Mouse (Mus musculus) G1E (cell line): ENCODE data around the gene Gpx4. TPM values are rescaled to one million over a fixed set of nuclear protein-coding genes. Genes with fewer than 3 reads are reported as not detected.

Source experiments
- ATAC-seq: 2 replicates; pipeline ENCODE4 v1.8.0; 2016; ENCODE audit warnings: mild to moderate bottlenecking; ENCODE audit not compliant: insufficient number of reproducible peaks, poor library complexity, low FRiP score, severe bottlenecking; ENCODE audit errors: extremely low read depth
- DNase-seq: peaks from one replicate; pipeline ENCODE4 v3.0.0; 2012; ENCODE audit warnings: low spot score
- H3K27me3 ChIP-seq: 2 replicates; pipeline ENCODE4 v1.6.1; 2012; ENCODE audit warnings: mild to moderate bottlenecking, low read length, inconsistent platforms; ENCODE audit not compliant: insufficient read depth
- H3K36me3 ChIP-seq: replicated peaks from 2 replicates; pipeline ENCODE3; 2012; ENCODE audit warnings: mild to moderate bottlenecking, inconsistent platforms
- H3K4me1 ChIP-seq: 2 replicates; pipeline ENCODE4 v1.6.1; 2012; ENCODE audit warnings: low read depth, low read length, inconsistent platforms, mixed read lengths; ENCODE audit not compliant: insufficient read depth
- H3K4me3 ChIP-seq: 2 replicates; pipeline ENCODE4 v1.5.1; 2012; ENCODE audit warnings: low read depth, mild to moderate bottlenecking, inconsistent platforms, low read length, moderate library complexity, mixed read lengths
- H3K9me3 ChIP-seq: replicated peaks from 2 replicates; pipeline ENCODE4 v1.6.1; 2012; ENCODE audit warnings: inconsistent platforms
- CTCF ChIP-seq: IDR thresholded peaks from 2 replicates; pipeline ENCODE4 v1.5.1; 2012; ENCODE audit warnings: low read depth, low read length, inconsistent platforms, mixed read lengths
- GATA1 ChIP-seq: IDR thresholded peaks from 2 replicates; pipeline ENCODE4 v1.6.1; 2012; ENCODE audit warnings: borderline replicate concordance, low read length, inconsistent platforms, mixed read lengths
- GATA2 ChIP-seq: IDR thresholded peaks from 2 replicates; pipeline ENCODE4 v1.6.1; 2012; ENCODE audit warnings: low read depth, low read length, inconsistent platforms, borderline replicate concordance
- POLR2AphosphoS5 ChIP-seq: IDR thresholded peaks from 2 replicates; pipeline ENCODE4 v1.6.1; 2012; ENCODE audit warnings: low read depth, low read length, inconsistent platforms; ENCODE audit not compliant: insufficient replicate concordance
- TAL1 ChIP-seq: conservative IDR thresholded peaks from 2 replicates; pipeline ENCODE4 v1.6.1; 2012; ENCODE audit warnings: low read depth, low read length, inconsistent platforms, mixed read lengths
- polyA plus RNA-seq: library from polyadenylated mRNA; stranded (reverse); fragments of >175 nt; gene quantifications from 2 replicates; pipeline ENCODE4 v1.2.3, GENCODE M21; 2012
- total RNA-seq, 2 experiments: library from RNA; stranded (forward) in 1 of 2; stranded (reverse) in 1 of 2; fragments of 200-1000 nt in 1 of 2; fragments of >200 nt in 1 of 2; fragmentation: Nextera tagmentation in 1 of 2; gene quantifications; 2 replicates each; pipeline ENCODE4 v1.2.3; 2014 to 2017

Gpx4 gene
- total and polyA plus RNA-seq, 3 experiments, result 290 to 1,138 (median 808) TPM

DNA sequence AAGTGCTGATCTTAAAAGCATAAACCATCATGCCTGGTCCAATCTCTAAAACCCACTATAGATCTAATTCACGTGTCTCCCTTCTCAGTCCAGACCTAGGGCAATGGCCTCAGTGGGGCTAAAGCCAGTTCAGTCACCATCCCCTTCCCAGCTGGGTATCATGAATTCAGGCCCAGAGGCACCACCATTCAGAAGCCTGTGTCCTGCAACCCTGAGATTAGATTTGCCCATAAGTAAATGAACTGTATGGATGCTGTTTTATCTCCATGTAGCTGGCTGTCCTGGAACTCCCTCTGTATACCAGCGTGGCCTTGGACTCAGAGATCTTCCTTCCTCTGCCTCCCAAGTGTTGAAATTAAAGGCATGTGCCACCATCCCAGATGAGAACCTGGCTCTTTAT lies 56.1 kb downstream of the Gpx4 start:
- Histone ChIP-seq H3K9me3 (no peaks in the 10 kb centered on the region), H3K27me3 (no peaks in the 10 kb centered on the region), H3K4me1 (peaks cover 76% of the 10 kb centered on the region), H3K36me3 (peaks cover 30% of the 10 kb centered on the region), H3K4me3 (no peak overlapping the region)
- DNase-seq (no peak), ATAC-seq (no peak)
- no peak for TF ChIP-seq CTCF
- no peak for TF ChIP-seq TAL1
- TF ChIP-seq GATA2, result no peak
- TF ChIP-seq GATA1, result no peak
- no peak for TF ChIP-seq POLR2AphosphoS5

- H3K4me3 ChIP-seq, result no peak overlapping the region
- ATAC-seq (no peak), DNase-seq (no peak)
- no peaks in the 10 kb centered on the region for H3K27me3 ChIP-seq
- H3K36me3 ChIP-seq, result peaks cover 18% of the 10 kb centered on the region
- no peaks in the 10 kb centered on the region for H3K9me3 ChIP-seq
- no peak for TF ChIP-seq GATA2
- no peak for TF ChIP-seq POLR2AphosphoS5
- no peak for TF ChIP-seq CTCF
- no peak for TF ChIP-seq TAL1
- TF ChIP-seq GATA1, result no peak
- peaks cover 65% of the 10 kb centered on the region for H3K4me1 ChIP-seq
These were observed 57.2 kb downstream of the Gpx4 start for GRCm38 (mm10) chr10:80104181-80104580.

- TF ChIP-seq TAL1 (no peak), POLR2AphosphoS5 (no peak), GATA1 (no peak), CTCF (no peak), GATA2 (no peak)
- Histone ChIP-seq H3K9me3 (no peaks in the 10 kb centered on the region), H3K4me1 (peaks cover 60% of the 10 kb centered on the region), H3K27me3 (no peaks in the 10 kb centered on the region), H3K4me3 (peak within 1 kb of the TSS; percentile 53; the same call in 1 of the 2 replicates), H3K36me3 (peaks cover 6% of the 10 kb centered on the region)
- ATAC-seq (no peak), DNase-seq (no peak)
These were observed 58.5 kb downstream of the Gpx4 start, which contains the start of gene Sbno2 for GRCm38 (mm10) chr10:80105460-80105859. Sbno2 (minus strand) TSS chr10:80105571.

DNA sequence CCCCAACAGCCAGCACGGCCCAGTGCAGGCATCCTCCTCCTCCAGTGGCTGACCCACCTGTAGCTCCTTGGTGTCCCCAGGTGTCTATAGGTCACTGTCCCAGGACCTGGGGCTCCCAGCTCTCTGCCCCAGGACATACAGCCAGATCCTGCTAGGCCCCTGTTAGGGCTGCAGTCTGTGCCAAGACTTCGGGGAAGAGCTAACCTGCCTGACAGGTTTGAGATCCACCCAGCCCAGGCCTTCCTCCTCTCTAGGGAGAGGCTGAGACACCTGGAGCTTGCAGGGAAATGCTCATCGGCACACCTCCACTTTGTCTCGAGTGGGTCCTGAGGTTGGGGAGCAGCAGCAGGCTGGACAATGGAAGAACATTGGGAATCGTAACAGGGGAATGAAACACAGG lies 59.0 kb downstream of the Gpx4 start:
- no peak overlapping the region for H3K4me3 ChIP-seq
- TF ChIP-seq POLR2AphosphoS5 (no peak), CTCF (no peak), TAL1 (no peak), GATA1 (no peak), GATA2 (no peak)

More for the DNA sequence above, 59.0 kb downstream of the Gpx4 start:
- Histone ChIP-seq H3K9me3 (no peaks in the 10 kb centered on the region), H3K27me3 (no peaks in the 10 kb centered on the region), H3K4me1 (peaks cover 58% of the 10 kb centered on the region), H3K36me3 (peaks cover 1% of the 10 kb centered on the region)
- no peak for DNase-seq
- no peak for ATAC-seq

Other genes starting within 250 kb of the Gpx4 start
Only the 20 nearest of the 32 such genes appear.
- gene Med16, start 138.2 kb upstream of the Gpx4 start, total RNA-seq (2014; fragmentation: Nextera tagmentation), result 12.0 and 14.0 TPM in 2 replicates
- 10.4 and 12.2 TPM in 2 replicates for gene Med16, start 138.2 kb upstream of the Gpx4 start, total RNA-seq (2017)
- 49.4 and 51.7 TPM in 2 replicates for gene Med16, start 138.2 kb upstream of the Gpx4 start, polyA plus RNA-seq
- gene Gm26602, start 136.3 kb upstream of the Gpx4 start, total RNA-seq (2014; fragmentation: Nextera tagmentation), result not detected in 2 replicates
- not detected in 2 replicates for gene Gm26602, start 136.3 kb upstream of the Gpx4 start, total RNA-seq (2017)
- 0.41 and 1.0 TPM in 2 replicates for gene Gm26602, start 136.3 kb upstream of the Gpx4 start, polyA plus RNA-seq
- 0.30 and 0.39 TPM in 2 replicates for gene Kiss1r, start 130.2 kb upstream of the Gpx4 start, total RNA-seq (2014; fragmentation: Nextera tagmentation)
- 0.33 and 0.93 TPM in 2 replicates for gene Kiss1r, start 130.2 kb upstream of the Gpx4 start, total RNA-seq (2017)
- gene Kiss1r, start 130.2 kb upstream of the Gpx4 start, polyA plus RNA-seq, result 0.33 and 0.56 TPM in 2 replicates
- gene R3hdm4, start 126.0 kb upstream of the Gpx4 start, total RNA-seq (2014; fragmentation: Nextera tagmentation), result 118 and 134 TPM in 2 replicates
- 35.0 and 35.8 TPM in 2 replicates for gene R3hdm4, start 126.0 kb upstream of the Gpx4 start, total RNA-seq (2017)
- 185 and 203 TPM in 2 replicates for gene R3hdm4, start 126.0 kb upstream of the Gpx4 start, polyA plus RNA-seq
- 35.4 and 41.3 TPM in 2 replicates for gene Arid3a, start 120.1 kb upstream of the Gpx4 start, total RNA-seq (2014; fragmentation: Nextera tagmentation)
- 32.8 and 35.1 TPM in 2 replicates for gene Arid3a, start 120.1 kb upstream of the Gpx4 start, total RNA-seq (2017)
- gene Arid3a, start 120.1 kb upstream of the Gpx4 start, polyA plus RNA-seq, result 164 and 202 TPM in 2 replicates
- 28.5 and 37.3 TPM in 2 replicates for gene Wdr18, start 87.0 kb upstream of the Gpx4 start, total RNA-seq (2014; fragmentation: Nextera tagmentation)
- gene Wdr18, start 87.0 kb upstream of the Gpx4 start, total RNA-seq (2017), result 34.4 and 34.6 TPM in 2 replicates
- 69.0 and 69.5 TPM in 2 replicates for gene Wdr18, start 87.0 kb upstream of the Gpx4 start, polyA plus RNA-seq
- 0.60 TPM in 1 of 2 replicates, not detected in the other for gene Grin3b, start 76.5 kb upstream of the Gpx4 start, total RNA-seq (2014; fragmentation: Nextera tagmentation)
- 0.44 TPM in 1 of 2 replicates, not detected in the other for gene Grin3b, start 76.5 kb upstream of the Gpx4 start, total RNA-seq (2017)
- gene Grin3b, start 76.5 kb upstream of the Gpx4 start, polyA plus RNA-seq, result 0.07 and 0.10 TPM in 2 replicates
- gene Tmem259, start 62.8 kb upstream of the Gpx4 start, total RNA-seq (2014; fragmentation: Nextera tagmentation), result 62.8 and 79.8 TPM in 2 replicates
- 41.6 and 47.0 TPM in 2 replicates for gene Tmem259, start 62.8 kb upstream of the Gpx4 start, total RNA-seq (2017)
- 264 and 361 TPM in 2 replicates for gene Tmem259, start 62.8 kb upstream of the Gpx4 start, polyA plus RNA-seq
- 4.6 and 8.4 TPM in 2 replicates for gene Cnn2, start 58.6 kb upstream of the Gpx4 start, total RNA-seq (2014; fragmentation: Nextera tagmentation)
- gene Cnn2, start 58.6 kb upstream of the Gpx4 start, total RNA-seq (2017), result 7.4 and 10.5 TPM in 2 replicates
- gene Cnn2, start 58.6 kb upstream of the Gpx4 start, polyA plus RNA-seq, result 20.8 and 27.2 TPM in 2 replicates
- gene Abca7, start 50.7 kb upstream of the Gpx4 start, total RNA-seq (2014; fragmentation: Nextera tagmentation), result 17.4 and 35.9 TPM in 2 replicates
- gene Abca7, start 50.7 kb upstream of the Gpx4 start, total RNA-seq (2017), result 12.1 and 15.2 TPM in 2 replicates
- gene Abca7, start 50.7 kb upstream of the Gpx4 start, polyA plus RNA-seq, result 21.1 and 21.6 TPM in 2 replicates
- 56.7 and 59.4 TPM in 2 replicates for gene Arhgap45, start 30.5 kb upstream of the Gpx4 start, total RNA-seq (2014; fragmentation: Nextera tagmentation)
- 104 and 113 TPM in 2 replicates for gene Arhgap45, start 30.5 kb upstream of the Gpx4 start, total RNA-seq (2017)
- 179 and 186 TPM in 2 replicates for gene Arhgap45, start 30.5 kb upstream of the Gpx4 start, polyA plus RNA-seq
- 74.3 and 90.2 TPM in 2 replicates for gene Polr2e, start 7.4 kb upstream of the Gpx4 start, total RNA-seq (2014; fragmentation: Nextera tagmentation)
- 54.6 TPM in 2 replicates for gene Polr2e, start 7.4 kb upstream of the Gpx4 start, total RNA-seq (2017)
- gene Polr2e, start 7.4 kb upstream of the Gpx4 start, polyA plus RNA-seq, result 148 and 206 TPM in 2 replicates
- 24.7 and 34.2 TPM in 2 replicates for gene Sbno2, start 58.4 kb downstream of the Gpx4 start, total RNA-seq (2014; fragmentation: Nextera tagmentation)
- 18.0 and 18.1 TPM in 2 replicates for gene Sbno2, start 58.4 kb downstream of the Gpx4 start, total RNA-seq (2017)
- 34.8 and 37.4 TPM in 2 replicates for gene Sbno2, start 58.4 kb downstream of the Gpx4 start, polyA plus RNA-seq
- 138 and 172 TPM in 2 replicates for gene Stk11, start 68.6 kb downstream of the Gpx4 start, total RNA-seq (2014; fragmentation: Nextera tagmentation)
- 150 and 154 TPM in 2 replicates for gene Stk11, start 68.6 kb downstream of the Gpx4 start, total RNA-seq (2017)
- gene Stk11, start 68.6 kb downstream of the Gpx4 start, polyA plus RNA-seq, result 161 and 170 TPM in 2 replicates
- 248 and 258 TPM in 2 replicates for gene Atp5d, start 91.5 kb downstream of the Gpx4 start, total RNA-seq (2014; fragmentation: Nextera tagmentation)
- gene Atp5d, start 91.5 kb downstream of the Gpx4 start, total RNA-seq (2017), result 81.9 and 82.7 TPM in 2 replicates
- gene Atp5d, start 91.5 kb downstream of the Gpx4 start, polyA plus RNA-seq, result 1,539 and 1,678 TPM in 2 replicates
- gene Cbarp, start 93.7 kb downstream of the Gpx4 start, total RNA-seq (2014; fragmentation: Nextera tagmentation), result 67.2 and 74.4 TPM in 2 replicates
- 3.7 and 5.5 TPM in 2 replicates for gene Cbarp, start 93.7 kb downstream of the Gpx4 start, total RNA-seq (2017)
- gene Cbarp, start 93.7 kb downstream of the Gpx4 start, polyA plus RNA-seq, result 66.6 and 73.9 TPM in 2 replicates
- gene Midn, start 101.1 kb downstream of the Gpx4 start, total RNA-seq (2014; fragmentation: Nextera tagmentation), result 89.8 and 92.3 TPM in 2 replicates
- 19.2 and 24.3 TPM in 2 replicates for gene Midn, start 101.1 kb downstream of the Gpx4 start, total RNA-seq (2017)
- gene Midn, start 101.1 kb downstream of the Gpx4 start, polyA plus RNA-seq, result 295 and 302 TPM in 2 replicates
- 18.1 and 21.2 TPM in 2 replicates for gene Cirbp, start 118.8 kb downstream of the Gpx4 start, total RNA-seq (2014; fragmentation: Nextera tagmentation)
- gene Cirbp, start 118.8 kb downstream of the Gpx4 start, total RNA-seq (2017), result 32.6 and 34.8 TPM in 2 replicates
- gene Cirbp, start 118.8 kb downstream of the Gpx4 start, polyA plus RNA-seq, result 41.4 and 45.2 TPM in 2 replicates
- gene 1600002K03Rik, start 125.8 kb downstream of the Gpx4 start, total RNA-seq (2014; fragmentation: Nextera tagmentation), result 1.6 TPM in 1 of 2 replicates, not detected in the other
- 7.8 and 8.9 TPM in 2 replicates for gene 1600002K03Rik, start 125.8 kb downstream of the Gpx4 start, total RNA-seq (2017)
- 4.8 and 5.0 TPM in 2 replicates for gene 1600002K03Rik, start 125.8 kb downstream of the Gpx4 start, polyA plus RNA-seq
- gene Efna2, start 132.3 kb downstream of the Gpx4 start, total RNA-seq (2014; fragmentation: Nextera tagmentation), result not detected in 2 replicates
- gene Efna2, start 132.3 kb downstream of the Gpx4 start, total RNA-seq (2017), result not detected in 2 replicates
- gene Efna2, start 132.3 kb downstream of the Gpx4 start, polyA plus RNA-seq, result 0.18 and 0.20 TPM in 2 replicates